Comparison of ENCODE assay signal across 25 mouse cellular contexts in the genomic region with DNA sequence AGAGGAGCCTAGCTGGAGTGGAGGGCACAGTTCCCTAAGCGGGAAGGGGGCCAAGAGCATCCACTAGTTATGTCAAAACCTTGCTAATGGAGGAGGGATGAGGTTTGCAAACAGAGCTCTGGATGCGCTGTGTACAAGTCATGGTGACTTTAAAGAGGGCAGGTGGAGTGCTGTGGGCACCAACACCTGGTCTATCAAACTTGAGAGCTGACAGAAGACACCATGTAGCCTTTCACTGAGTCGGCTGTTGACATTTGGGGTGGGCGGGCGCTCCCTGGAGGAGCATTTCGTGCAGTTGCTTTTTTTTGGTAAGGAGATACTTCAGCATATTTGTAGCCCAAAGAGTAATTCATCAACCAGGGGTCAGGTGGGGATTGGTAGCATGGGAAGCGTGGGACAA. TPM values are rescaled to one million over a fixed set of nuclear protein-coding genes. Genes with fewer than 3 reads are reported as not detected.
DNase-seq lines count a peak whose midpoint lies in the region; ATAC-seq lines count a peak whose summit lies in the region.
"Had no signal": no experiment of that assay in that cellular context is flagged by ENCODE, and none has a peak within 500 bp of the region (broad histone marks: within the 10 kb centered on the region; RNA-seq: fewer than 3 reads in every experiment).

No protein-coding gene starts in this region.

- no peak for DNase-seq in heart, adult 18-20 months
- DNase-seq in midbrain, embryonic 10.5 days (ENCODE audit: low spot score): no peak
- DNase-seq: adrenal gland, postnatal 10 days; cerebellum, adult 11 months; cerebellum, adult 8-10 months; cerebellum, postnatal 14 days; embryo, embryonic 11 days; gastrocnemius, adult 2 months; gastrocnemius, postnatal 25 days had no signal

- ATAC-seq in heart, embryonic 12.5 days (ENCODE audit: insufficient number of reproducible peaks, low FRiP score): no peak
- no peak for ATAC-seq in heart, embryonic 11.5 days (replicated peaks; ENCODE audit: insufficient number of reproducible peaks, low FRiP score, low TSS enrichment)
- no peak for ATAC-seq in heart, embryonic 16.5 days (replicated peaks; ENCODE audit: extremely low read depth, insufficient read depth, low FRiP score)
- no peak for ATAC-seq in midbrain, embryonic 15.5 days (replicated peaks)
- ATAC-seq in neural tube, embryonic 13.5 days (ENCODE audit: low read depth): no peak

- no peak overlapping the region for H3K9ac ChIP-seq in heart, embryonic 12.5 days
- no peak overlapping the region for H3K9ac ChIP-seq in heart, embryonic 11.5 days (ENCODE audit: low read depth, low read length)
- no peak overlapping the region for H3K9ac ChIP-seq in heart, embryonic 16.5 days (ENCODE audit: low read length)
- no peak overlapping the region for H3K9ac ChIP-seq in midbrain, embryonic 15.5 days
- no peak overlapping the region for H3K9ac ChIP-seq in neural tube, embryonic 13.5 days
- H3K9ac ChIP-seq: embryonic facial prominence, embryonic 15.5 days; hindbrain, embryonic 14.5 days; intestine, embryonic 15.5 days had no signal

- H3K36me3 ChIP-seq in heart, embryonic 12.5 days: no peaks in the 10 kb centered on the region
- no peaks in the 10 kb centered on the region for H3K36me3 ChIP-seq in heart, embryonic 11.5 days (ENCODE audit: control insufficient read depth, insufficient read depth, low read length)
- H3K36me3 ChIP-seq in heart, embryonic 16.5 days (ENCODE audit: control insufficient read depth, insufficient read depth): no peaks in the 10 kb centered on the region
- peaks cover 5% of the 10 kb centered on the region for H3K36me3 ChIP-seq in midbrain, embryonic 10.5 days
- no peaks in the 10 kb centered on the region for H3K36me3 ChIP-seq in midbrain, embryonic 15.5 days (replicated peaks)
- no peaks in the 10 kb centered on the region for H3K36me3 ChIP-seq in neural tube, embryonic 13.5 days
- H3K36me3 ChIP-seq: embryonic facial prominence, embryonic 15.5 days; forebrain, embryonic 10.5 days; intestine, embryonic 15.5 days had no signal

- H3K9me3 ChIP-seq in heart, embryonic 12.5 days (replicated peaks): no peaks in the 10 kb centered on the region
- H3K9me3 ChIP-seq in heart, embryonic 11.5 days (replicated peaks; ENCODE audit: control insufficient read depth, low read length): no peaks in the 10 kb centered on the region
- H3K9me3 ChIP-seq in heart, embryonic 16.5 days (replicated peaks; ENCODE audit: control insufficient read depth, low read length): no peaks in the 10 kb centered on the region
- H3K9me3 ChIP-seq in midbrain, embryonic 10.5 days (replicated peaks): no peaks in the 10 kb centered on the region
- no peaks in the 10 kb centered on the region for H3K9me3 ChIP-seq in midbrain, embryonic 15.5 days
- no peaks in the 10 kb centered on the region for H3K9me3 ChIP-seq in neural tube, embryonic 13.5 days
- H3K9me3 ChIP-seq: embryonic facial prominence, embryonic 15.5 days; forebrain, embryonic 10.5 days; intestine, embryonic 15.5 days had no signal

- H3K4me2 ChIP-seq in heart, embryonic 12.5 days: no peak overlapping the region
- H3K4me2 ChIP-seq in heart, embryonic 11.5 days: no peak overlapping the region
- H3K4me2 ChIP-seq in heart, embryonic 16.5 days (ENCODE audit: low read depth, low read length): no peak overlapping the region
- H3K4me2 ChIP-seq in midbrain, embryonic 15.5 days: no peak overlapping the region
- no peak overlapping the region for H3K4me2 ChIP-seq in neural tube, embryonic 13.5 days

- peaks cover 45% of the 10 kb centered on the region for H3K4me1 ChIP-seq in heart, embryonic 12.5 days (replicated peaks)
- H3K4me1 ChIP-seq in heart, embryonic 11.5 days (ENCODE audit: control insufficient read depth, insufficient read depth, low read length): peaks cover 16% of the 10 kb centered on the region
- H3K4me1 ChIP-seq in heart, embryonic 16.5 days (ENCODE audit: control insufficient read depth, insufficient read depth, low read length): peaks cover 32% of the 10 kb centered on the region
- peaks cover 77% of the 10 kb centered on the region for H3K4me1 ChIP-seq in midbrain, embryonic 10.5 days
- H3K4me1 ChIP-seq in midbrain, embryonic 15.5 days: peaks cover 26% of the 10 kb centered on the region
- peaks cover 54% of the 10 kb centered on the region for H3K4me1 ChIP-seq in neural tube, embryonic 13.5 days (replicated peaks)

- no peaks in the 10 kb centered on the region for H3K27me3 ChIP-seq in heart, embryonic 12.5 days (replicated peaks)
- H3K27me3 ChIP-seq in heart, embryonic 11.5 days (ENCODE audit: control insufficient read depth, insufficient read depth, low read length): no peaks in the 10 kb centered on the region
- H3K27me3 ChIP-seq in heart, embryonic 16.5 days (ENCODE audit: control insufficient read depth, insufficient read depth, low read length): no peaks in the 10 kb centered on the region
- peaks cover 22% of the 10 kb centered on the region for H3K27me3 ChIP-seq in midbrain, embryonic 10.5 days (ENCODE audit: low read depth, poor library complexity, severe bottlenecking)
- no peaks in the 10 kb centered on the region for H3K27me3 ChIP-seq in midbrain, embryonic 15.5 days (replicated peaks)
- H3K27me3 ChIP-seq in neural tube, embryonic 13.5 days: no peaks in the 10 kb centered on the region
- H3K27me3 ChIP-seq: embryonic facial prominence, embryonic 15.5 days; intestine, embryonic 15.5 days had no signal

- H3K4me3 ChIP-seq in heart, embryonic 12.5 days: no peak overlapping the region
- H3K4me3 ChIP-seq in heart, embryonic 11.5 days (ENCODE audit: low read depth, low read length): no peak overlapping the region
- no peak overlapping the region for H3K4me3 ChIP-seq in heart, embryonic 16.5 days (ENCODE audit: low read length)
- no peak overlapping the region for H3K4me3 ChIP-seq in midbrain, embryonic 10.5 days
- no peak overlapping the region for H3K4me3 ChIP-seq in midbrain, embryonic 15.5 days
- H3K4me3 ChIP-seq in neural tube, embryonic 13.5 days: no peak overlapping the region
- H3K4me3 ChIP-seq: erythroblast, embryonic 14.5 days; gastrocnemius, adult 2 months; intestine, embryonic 15.5 days had no signal

- WGBS in heart, embryonic 12.5 days: 77% methylated on average over 7 of the region's 7 CpGs
- 74% methylated on average over 7 of the region's 7 CpGs for WGBS in heart, embryonic 11.5 days (ENCODE audit: insufficient replicate concordance)
- WGBS in heart, embryonic 16.5 days: 78% methylated on average over 7 of the region's 7 CpGs
- 86% methylated on average over 7 of the region's 7 CpGs for WGBS in midbrain, embryonic 10.5 days
- WGBS in midbrain, embryonic 15.5 days: 89% methylated on average over 7 of the region's 7 CpGs
- WGBS in neural tube, embryonic 13.5 days: 50% methylated on average over 7 of the region's 7 CpGs

- H3K27ac ChIP-seq in heart, embryonic 12.5 days (ENCODE audit: poor library complexity, severe bottlenecking): peak overlapping the region; percentile 70
- H3K27ac ChIP-seq in heart, embryonic 11.5 days (ENCODE audit: low read depth, low read length): no peak overlapping the region
- H3K27ac ChIP-seq in heart, embryonic 16.5 days (ENCODE audit: low read length): peak overlapping the region; percentile 78
- H3K27ac ChIP-seq in midbrain, embryonic 10.5 days (replicated peaks): peak overlapping the region; percentile 93
- H3K27ac ChIP-seq in midbrain, embryonic 15.5 days: no peak overlapping the region
- H3K27ac ChIP-seq in neural tube, embryonic 13.5 days (replicated peaks): peak overlapping the region; percentile 34; the same call in 1 of the 2 replicates
- H3K27ac ChIP-seq: embryonic facial prominence, embryonic 15.5 days; gastrocnemius, adult 2 months; intestine, embryonic 15.5 days had no signal

RNA-seq across cellular contexts. Expression of a gene that starts 42.6 kb away (rescaled TPM):
- polyA plus RNA-seq in heart, embryonic 12.5 days (2016; fragmentation: Nextera tagmentation; extraction: Ambion mirVana): 0.26 TPM in 1 of 2 replicates, not detected in the other
- polyA plus RNA-seq in heart, embryonic 11.5 days (2014; fragmentation: Nextera tagmentation; extraction: Ambion mirVana): not detected in 2 replicates
- not detected in 2 replicates for polyA plus RNA-seq in heart, embryonic 16.5 days (2015; fragmentation: Nextera tagmentation; extraction: Ambion mirVana)
- total RNA-seq in heart, adult 18-20 months (2021): not detected
- 4.7 and 6.0 TPM in 2 replicates for polyA plus RNA-seq in midbrain, embryonic 10.5 days (2016; fragmentation: Nextera tagmentation; extraction: Ambion mirVana)
- polyA plus RNA-seq in midbrain, embryonic 15.5 days (2015; fragmentation: Nextera tagmentation; extraction: Ambion mirVana): 0.23 TPM in 2 replicates
- 3.1 and 4.1 TPM in 2 replicates for polyA plus RNA-seq in neural tube, embryonic 13.5 days (2015; fragmentation: Nextera tagmentation; extraction: Ambion mirVana)
- total RNA-seq: adrenal gland, postnatal 10 days; adrenal gland, postnatal 4 days; common myeloid progenitor, adult 5-6 weeks; gastrocnemius, adult 2 months; gastrocnemius, postnatal 25 days; granulocyte monocyte progenitor cell, adult 5-6 weeks; heart, postnatal 14 days; MEL had no signal
- polyA plus RNA-seq: C2C12; embryonic facial prominence, embryonic 15.5 days; erythroblast, embryonic 14.5 days; intestine, embryonic 15.5 days had no signal

RNA-seq across cellular contexts. Expression of a gene that starts 47.1 kb away (rescaled TPM):
- polyA plus RNA-seq in heart, embryonic 12.5 days (2016; fragmentation: Nextera tagmentation; extraction: Ambion mirVana): 79.2 and 81.4 TPM in 2 replicates
- polyA plus RNA-seq in heart, embryonic 11.5 days (2014; fragmentation: Nextera tagmentation; extraction: Ambion mirVana): 87.3 and 88.4 TPM in 2 replicates
- polyA plus RNA-seq in heart, embryonic 16.5 days (2015; fragmentation: Nextera tagmentation; extraction: Ambion mirVana): 97.6 and 105 TPM in 2 replicates
- total RNA-seq in heart, adult 18-20 months (2021): 100 to 1,000 TPM; 327 to 375 TPM
- 70.6 and 78.8 TPM in 2 replicates for polyA plus RNA-seq in midbrain, embryonic 10.5 days (2016; fragmentation: Nextera tagmentation; extraction: Ambion mirVana)
- 60.6 and 62.4 TPM in 2 replicates for polyA plus RNA-seq in midbrain, embryonic 15.5 days (2015; fragmentation: Nextera tagmentation; extraction: Ambion mirVana)
- 64.2 and 69.4 TPM in 2 replicates for polyA plus RNA-seq in neural tube, embryonic 13.5 days (2015; fragmentation: Nextera tagmentation; extraction: Ambion mirVana)

Comparison
In these comparisons a context has a peak if more than half of its experiments do, and no peak if none do; other contexts are left out.
1. H3K27ac ChIP-seq: peak in heart, embryonic 12.5 days (single experiment), heart, embryonic 16.5 days (single experiment), midbrain, embryonic 10.5 days (single experiment) and neural tube, embryonic 13.5 days (single experiment); none in heart, embryonic 11.5 days (single experiment) and midbrain, embryonic 15.5 days (single experiment).